Mouse (Mus musculus) heart, postnatal 0 days (tissue): ENCODE results near the gene Plcb4.

Source experiments
- CTCF ChIP-seq: IDR thresholded peaks from 2 replicates; pipeline ENCODE4 v1.5.1; 2016; ENCODE audit warnings: antibody characterized with exemption, control low read depth, low read depth
- EP300 ChIP-seq: IDR thresholded peaks from 2 replicates; pipeline ENCODE4 v1.6.1; 2016; ENCODE audit warnings: antibody characterized with exemption, low read depth

DNA sequence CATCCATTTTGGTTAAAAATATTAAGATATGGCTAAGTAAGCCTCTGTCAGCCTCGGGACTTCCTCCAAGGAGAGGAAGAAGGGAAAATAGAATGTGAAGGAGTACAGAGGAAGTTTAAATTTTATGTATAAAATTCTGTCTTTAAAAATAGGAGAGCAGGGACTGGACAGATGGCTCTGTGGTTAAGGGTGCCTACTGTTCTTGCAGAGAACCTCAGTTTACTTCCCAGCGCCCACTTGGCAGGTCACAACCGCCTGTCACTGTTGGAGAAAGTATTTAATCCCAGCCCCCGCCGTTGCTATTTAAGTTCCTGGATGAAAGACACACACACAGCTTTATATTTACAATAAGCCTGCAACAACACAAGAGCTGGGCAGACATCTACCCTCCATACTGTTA lies 347.5 kb downstream of the Plcb4 start:
- TF ChIP-seq CTCF (no peak), EP300 (no peak)
